Mouse (Mus musculus): ENCODE measurements around the gene Robo4. TPM values are rescaled to one million over a fixed set of nuclear protein-coding genes. Genes with fewer than 3 reads are reported as not detected.

The Robo4 gene
- total RNA-seq, 2 experiments from 2014 or later = 5.4 to 7.0 TPM

GRCm38 (mm10) chr9:37402501-37402900, 804 bp downstream of the Robo4 start:
- DNase-seq = no peak

- DNase-seq = no peak
Measured at GRCm38 (mm10) chr9:37403011-37403410, 1.3 kb downstream of the Robo4 start.

- DNase-seq = no peak
Measured at GRCm38 (mm10) chr9:37406372-37406771, 4.7 kb downstream of the Robo4 start.

- DNase-seq = no peak
Measured at GRCm38 (mm10) chr9:37407850-37408502, 6.3 kb downstream of the Robo4 start.

GRCm38 (mm10) chr9:37409698-37410445, 8.2 kb downstream of the Robo4 start:
- DNase-seq = no peak

GRCm38 (mm10) chr9:37412989-37413388, 11.3 kb downstream of the Robo4 start:
- DNase-seq = no peak

GRCm38 (mm10) chr9:37414666-37415065, 13.0 kb downstream of the Robo4 start:
- DNase-seq = no peak

- no peak for DNase-seq
Measured at GRCm38 (mm10) chr9:37418791-37419190, 17.1 kb downstream of the Robo4 start.

- peak; percentile 58 to 69 for DNase-seq
Measured at GRCm38 (mm10) chr9:37420676-37421075, 19.0 kb downstream of the Robo4 start.

GRCm38 (mm10) chr9:37421239-37421638, 19.5 kb downstream of the Robo4 start:
- DNase-seq = no peak

- DNase-seq = no peak
Measured at GRCm38 (mm10) chr9:37429326-37429725, 27.6 kb downstream of the Robo4 start.

- peak; percentile 88 to 90 for DNase-seq
Measured at GRCm38 (mm10) chr9:37430582-37430981, 28.9 kb downstream of the Robo4 start.

- peak in 1 of 2 experiments; percentile 42 for DNase-seq
Measured at GRCm38 (mm10) chr9:37432026-37432666, 30.4 kb downstream of the Robo4 start.

GRCm38 (mm10) chr9:37432720-37433421, 31.2 kb downstream of the Robo4 start, which contains the start of gene Robo3:
Gene Robo3 (minus strand): TSS chr9:37433246.
- no peak for DNase-seq

GRCm38 (mm10) chr9:37433823-37434560, 32.3 kb downstream of the Robo4 start:
- no peak for DNase-seq

GRCm38 (mm10) chr9:37434932-37435331, 33.2 kb downstream of the Robo4 start:
- no peak for DNase-seq

- DNase-seq = no peak
Measured at GRCm38 (mm10) chr9:37435616-37436015, 33.9 kb downstream of the Robo4 start.

GRCm38 (mm10) chr9:37437772-37438735, 36.4 kb downstream of the Robo4 start:
- DNase-seq = no peak

- no peak for DNase-seq
Measured at GRCm38 (mm10) chr9:37452401-37452800, 50.7 kb downstream of the Robo4 start.

- DNase-seq = no peak
Measured at GRCm38 (mm10) chr9:37453328-37453727, 51.6 kb downstream of the Robo4 start.

- DNase-seq = no peak
Measured at GRCm38 (mm10) chr9:37454011-37454492, 52.4 kb downstream of the Robo4 start.

All from layer of hippocampus, postnatal 36 days (tissue).